Mouse (Mus musculus) liver, adult 2 months (tissue): ENCODE results near the gene Pip4k2c.

Source experiments
- CTCF ChIP-seq: fragments of 200-500 bp; IDR thresholded peaks from 2 replicates; pipeline ENCODE4 v1.5.1; 2011; ENCODE audit warnings: low read depth, low read length, control low read depth
- POLR2A ChIP-seq: fragments of 200-500 bp; IDR thresholded peaks from 2 replicates; pipeline ENCODE4 v1.6.1; 2011; ENCODE audit warnings: low read length, control low read depth; ENCODE audit not compliant: insufficient read depth; ENCODE audit errors: extremely low read depth

DNA sequence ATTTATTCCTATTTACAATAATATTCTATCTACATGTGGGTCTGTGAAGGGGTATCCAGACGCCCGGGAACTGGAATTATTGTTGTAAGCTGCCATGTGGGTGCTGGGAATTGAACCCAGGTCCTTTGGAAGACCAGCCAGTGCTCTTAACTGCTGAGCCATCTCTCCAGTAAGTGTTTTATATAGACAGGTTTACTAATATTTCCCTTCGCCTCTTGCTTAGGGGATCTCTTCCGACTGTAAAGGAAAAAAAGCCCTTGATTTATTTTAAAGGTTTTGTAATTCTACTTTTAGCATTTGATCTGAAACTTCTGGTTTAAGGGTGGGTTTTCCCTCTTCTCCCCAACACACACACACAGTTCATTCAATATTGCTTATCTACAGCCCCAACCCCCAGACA lies 47.2 kb downstream of the Pip4k2c start:
- TF ChIP-seq CTCF (no peak), POLR2A (no peak)
